Mouse (Mus musculus) T-helper 17 cell (primary cell): ENCODE measurements at regions not wholly inside any gene's neighbourhood (a gene's known extent, or its start where the extent isn't known, plus 50 kb on each side); places are given as distances from the start of the nearest gene placed in this dataset.

ENCODE experiments used
- in situ Hi-C, 2 experiments: fragments of 300-600 bp; cut with MboI, MseI; formaldehyde crosslinking; loops; 1 replicate in 1 of 2; 2 replicates in 1 of 2; pipeline ENCODE4 v1.15.1; 2025; ENCODE audit warnings: high pct_unique_total_duplicates in 2 of 2

- in situ Hi-C loops: no loop called here
Measured at GRCm38 (mm10) chr11:31746939-31747338, 75.3 kb upstream of the Bod1 start.

DNA sequence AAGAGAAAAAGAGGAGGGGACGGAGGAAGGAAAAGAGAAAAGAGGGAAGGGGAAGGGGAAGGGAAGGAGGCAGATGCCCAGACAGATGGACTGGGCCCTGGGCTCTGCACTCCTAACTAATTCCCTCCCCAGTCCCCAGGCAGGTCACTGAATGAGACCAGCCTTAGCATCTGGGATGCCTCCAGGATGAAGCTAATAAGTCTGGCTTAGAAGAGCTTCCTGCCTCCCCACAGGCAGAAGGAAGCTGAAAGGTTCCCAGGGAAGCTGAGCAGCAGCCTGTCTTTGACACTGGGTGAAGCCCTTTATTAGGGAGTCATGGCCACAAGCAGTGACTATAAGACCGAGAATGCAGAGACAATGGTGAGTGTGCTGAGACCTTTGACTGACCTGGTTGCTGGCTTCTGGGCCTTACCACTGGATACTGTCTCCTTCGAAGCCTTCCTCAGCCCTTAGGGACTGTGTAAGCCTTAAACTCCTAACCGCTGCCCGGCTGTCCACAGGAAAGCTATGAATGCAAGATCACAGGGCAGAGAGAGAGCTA, 76.7 kb upstream of the Bod1 start:
- in situ Hi-C loops: no loop called here

DNA sequence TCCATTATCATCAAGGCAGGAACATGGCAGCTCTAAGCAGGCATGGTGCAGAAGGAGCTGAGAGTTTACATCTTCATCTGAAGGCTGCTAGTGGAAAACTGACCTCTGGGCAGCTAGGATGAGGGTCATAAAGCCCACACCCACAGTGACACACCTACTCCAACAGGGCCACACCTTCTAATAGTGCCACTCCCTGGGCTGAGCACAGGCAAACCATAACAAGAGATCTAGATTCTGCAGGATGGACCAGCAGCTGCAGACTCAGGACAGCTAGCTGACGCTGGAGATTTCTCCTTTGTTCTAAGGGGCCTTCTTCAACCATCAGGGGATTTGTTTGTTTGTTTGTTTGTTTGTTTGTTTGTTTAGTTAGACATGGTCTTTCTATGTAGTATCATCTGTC, 79.6 kb upstream of the Bod1 start:
- in situ Hi-C loops: no loop called here

DNA sequence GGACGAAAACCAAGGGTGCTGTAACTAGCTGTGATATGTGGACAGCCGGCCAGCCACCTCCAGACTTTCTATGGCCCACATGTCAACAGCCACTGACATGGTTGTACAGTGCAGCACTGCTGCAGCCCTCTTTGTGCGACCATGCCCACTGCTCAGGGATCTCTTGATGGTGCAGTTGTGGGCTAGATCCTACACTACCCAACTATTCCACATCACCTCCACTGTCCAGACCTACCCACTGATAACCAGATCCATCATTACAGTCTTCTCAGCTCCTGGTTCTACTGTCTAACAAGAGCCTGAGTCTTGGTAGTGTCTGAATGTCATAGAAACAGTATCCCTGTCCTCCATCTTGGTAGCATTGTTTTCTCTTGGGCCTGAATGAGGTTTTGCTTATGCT, 81.5 kb upstream of the Bod1 start:
- in situ Hi-C loops: no loop called here

GRCm38 (mm10) chr11:31753711-31754161, 82.1 kb upstream of the Bod1 start:
- in situ Hi-C loops: no loop called here

DNA sequence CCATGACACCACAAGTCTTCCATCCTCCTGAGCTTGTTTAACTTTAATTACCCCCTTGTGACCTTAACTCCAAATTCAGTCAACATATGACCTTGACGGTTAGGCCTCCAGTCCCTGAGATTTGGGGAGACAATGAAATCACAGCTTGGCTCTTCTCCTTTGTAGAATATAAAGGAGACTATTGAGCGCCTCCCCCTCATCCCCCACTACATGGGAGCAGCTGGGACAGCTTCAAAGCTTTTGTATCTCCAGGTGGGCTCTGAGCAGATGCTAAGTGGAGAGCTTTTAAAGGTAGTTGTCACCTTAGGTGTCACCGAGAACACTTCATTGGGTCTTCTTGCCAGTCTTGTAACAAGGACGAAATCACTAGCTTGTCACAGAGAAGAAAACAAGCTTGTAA, 82.7 kb upstream of the Bod1 start:
- in situ Hi-C loops: no loop called here

DNA sequence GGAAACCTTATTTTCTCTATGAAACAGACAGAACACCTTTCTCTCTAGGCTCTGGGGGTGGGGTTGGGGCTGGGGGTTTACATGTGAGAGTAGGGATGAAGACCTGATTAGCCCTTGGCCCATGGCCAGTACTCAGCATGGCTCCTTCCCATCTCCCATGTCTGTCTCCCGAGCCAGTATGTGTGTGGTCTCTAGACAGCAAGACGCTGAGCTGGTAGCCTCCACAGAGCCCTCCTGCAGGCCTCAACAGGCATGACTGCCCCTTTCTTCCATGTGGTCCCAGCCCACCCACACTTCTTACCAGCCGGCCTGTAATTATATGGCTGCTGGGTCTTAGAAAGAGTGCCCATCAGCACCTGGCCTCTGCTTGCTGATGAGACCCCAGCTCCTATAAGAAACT, 84.2 kb upstream of the Bod1 start:
- in situ Hi-C loops: no loop called here

DNA sequence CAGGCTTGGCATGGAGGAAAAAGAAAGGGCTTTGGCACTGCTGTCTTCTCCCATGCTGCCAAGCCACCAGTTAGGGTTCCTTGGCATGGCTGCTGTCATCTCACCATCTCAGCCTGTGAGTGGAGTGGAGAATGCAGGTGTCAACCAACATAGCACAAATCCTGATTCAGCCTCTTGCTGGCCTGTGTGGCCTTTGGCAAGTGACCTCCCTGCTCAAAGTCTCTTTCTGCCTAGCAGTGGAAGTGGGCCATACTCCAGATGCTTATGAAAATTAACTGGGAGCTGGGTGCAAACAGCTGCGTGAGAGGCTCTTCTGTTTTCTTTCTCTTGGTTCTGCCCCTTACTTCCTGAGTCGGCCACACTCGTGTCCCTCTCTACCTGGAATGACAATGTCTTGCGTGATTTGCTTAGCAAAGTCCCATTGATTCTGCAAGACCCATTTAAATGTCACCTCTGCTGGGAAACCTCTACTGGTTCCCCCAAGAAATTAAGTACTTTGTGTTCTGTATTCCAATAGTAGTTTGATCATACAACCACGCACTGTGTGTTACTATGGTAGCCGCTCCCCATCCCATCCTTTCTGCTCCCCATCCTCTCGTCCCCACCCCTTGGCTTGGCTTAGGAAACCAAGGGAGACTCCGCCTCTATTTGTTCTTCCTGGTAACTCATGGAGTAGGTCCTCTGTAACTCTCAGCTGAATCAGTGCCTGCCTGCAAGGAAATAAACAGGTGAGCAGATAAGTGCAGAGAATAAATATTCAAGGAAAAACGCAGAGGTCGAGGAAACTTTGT, 84.9 kb upstream of the Bod1 start:
- in situ Hi-C loops: no loop called here

DNA sequence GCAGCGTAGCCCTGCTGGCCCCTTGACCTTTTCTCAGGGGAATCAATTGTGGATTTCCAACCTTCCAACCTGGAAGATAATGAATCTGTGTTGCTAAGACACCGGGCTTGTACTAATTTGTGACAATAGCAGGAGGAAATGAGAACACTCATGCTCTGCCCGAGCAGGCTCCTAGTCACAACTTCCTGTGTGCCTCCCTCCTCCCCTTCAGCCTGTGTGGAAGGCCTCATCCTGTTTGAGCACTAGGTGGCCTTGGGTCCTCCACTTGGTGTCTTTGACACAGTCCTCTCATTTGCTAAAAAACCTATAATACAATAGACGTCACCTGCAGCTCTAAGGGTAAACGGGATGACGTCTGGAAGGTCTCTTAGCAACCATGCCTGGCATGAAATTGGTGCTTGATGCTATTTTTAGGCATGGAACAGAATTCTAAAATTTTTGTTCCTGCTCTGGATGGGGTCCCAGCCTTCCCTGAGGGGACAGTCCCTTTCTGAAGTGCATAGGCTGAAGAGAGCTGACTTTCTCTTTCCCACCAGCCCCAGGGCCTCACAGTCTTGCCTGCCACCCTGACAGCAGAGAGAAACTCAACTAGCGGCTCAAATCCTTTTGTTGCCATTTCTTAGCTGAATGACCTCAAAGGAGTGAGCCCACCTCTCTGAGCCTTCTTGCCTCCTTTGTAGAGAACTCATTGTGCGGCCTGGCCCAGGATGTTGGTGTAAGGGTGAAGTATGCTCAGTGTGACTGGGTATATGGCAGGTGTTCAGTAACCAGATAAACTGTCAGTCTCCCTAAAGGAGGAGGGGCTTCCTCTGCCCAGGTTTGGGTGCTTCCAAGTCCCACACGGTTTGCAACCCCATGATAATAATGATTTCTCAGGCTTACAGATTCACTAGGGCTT, 88.4 kb upstream of the Bod1 start:
- in situ Hi-C loops: no loop called here

DNA sequence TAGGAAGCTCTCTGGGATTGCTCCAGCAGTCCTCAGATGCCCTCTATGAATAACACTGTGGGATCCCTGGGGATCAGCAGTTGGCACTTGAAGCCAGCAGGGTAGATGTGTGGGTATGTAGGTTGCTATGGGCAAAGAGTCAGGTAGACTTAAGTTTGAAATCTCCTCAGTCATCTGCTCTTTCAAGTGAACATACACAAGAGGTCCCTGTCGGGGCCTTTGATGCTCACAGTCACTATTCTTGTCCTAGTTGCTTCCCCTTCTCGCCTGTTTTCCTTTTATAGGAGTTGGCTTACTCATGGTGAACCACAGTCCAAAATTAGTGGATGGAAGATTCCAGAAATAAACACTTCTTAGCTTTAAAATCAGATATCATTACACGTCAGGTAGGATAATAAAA, 92.2 kb upstream of the Bod1 start:
- in situ Hi-C loops: no loop called here

- in situ Hi-C loops: no loop called here
Measured at GRCm38 (mm10) chr11:31766296-31766695, 94.6 kb upstream of the Bod1 start.

- in situ Hi-C loops: no loop called here
Measured at GRCm38 (mm10) chr11:31767727-31768495, 96.2 kb upstream of the Bod1 start.

- in situ Hi-C loops: no loop called here
Measured at GRCm38 (mm10) chr11:31769804-31770654, 98.3 kb upstream of the Bod1 start.

DNA sequence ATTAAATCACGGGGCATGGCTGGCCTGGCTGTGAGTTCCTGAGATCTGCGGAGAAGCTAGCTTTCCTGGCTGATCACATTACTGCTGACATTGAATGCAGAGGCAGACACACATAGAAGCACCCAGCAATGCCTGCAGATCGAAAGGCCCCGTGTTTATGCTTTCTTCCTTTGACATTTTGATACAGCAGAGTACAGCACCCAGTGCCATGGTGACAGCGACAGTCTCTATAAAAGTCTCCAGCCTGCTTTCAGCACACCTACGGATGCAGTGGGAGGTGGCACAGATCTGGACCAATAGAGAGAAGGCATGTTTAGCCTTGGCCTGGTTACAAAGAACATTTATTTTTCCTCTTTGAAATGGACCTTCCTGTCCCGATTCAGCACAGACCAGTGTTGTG, 99.2 kb upstream of the Bod1 start:
- in situ Hi-C loops: no loop called here

GRCm38 (mm10) chr11:31771491-31772439, 100.1 kb upstream of the Bod1 start:
- in situ Hi-C loops: no loop called here

DNA sequence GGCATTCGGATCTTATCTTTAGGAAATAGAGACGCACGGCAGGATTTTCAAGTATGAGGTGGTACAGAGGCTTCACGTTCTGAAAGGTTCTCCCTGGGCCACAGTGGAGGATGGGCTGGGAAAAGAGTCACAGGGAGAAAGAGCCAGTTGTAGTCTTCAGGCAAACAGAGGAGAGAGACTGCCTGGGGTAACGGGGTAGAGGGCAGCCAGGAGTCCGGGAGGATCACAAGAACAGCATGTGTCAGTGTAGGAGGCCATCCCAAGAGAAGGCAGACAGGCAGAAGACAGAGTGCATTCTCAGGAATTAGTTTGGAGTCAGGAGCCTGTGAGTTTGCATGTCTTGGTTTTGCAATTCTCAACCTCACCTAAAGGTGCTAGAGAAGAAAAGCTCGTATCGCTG, 94.5 kb upstream of the Cpeb4 start:
- in situ Hi-C loops: no loop called here

GRCm38 (mm10) chr11:31778766-31779165, 93.2 kb upstream of the Cpeb4 start:
- in situ Hi-C loops: no loop called here

GRCm38 (mm10) chr11:31779267-31779666, 92.7 kb upstream of the Cpeb4 start:
- in situ Hi-C loops: no loop called here

- in situ Hi-C loops: no loop called here
Measured at GRCm38 (mm10) chr11:31780969-31781368, 91.0 kb upstream of the Cpeb4 start.

GRCm38 (mm10) chr11:31781605-31782004, 90.4 kb upstream of the Cpeb4 start:
- in situ Hi-C loops: no loop called here
